Mouse (Mus musculus) testis, adult 2 months (tissue): ENCODE measurements around the gene Cib3. TPM values are rescaled to one million over a fixed set of nuclear protein-coding genes. Genes with fewer than 3 reads are reported as not detected.

ENCODE experiments used
- H3K27ac ChIP-seq: fragments of 200-500 bp; 2 replicates; pipeline ENCODE4 v1.5.1; 2012; ENCODE audit warnings: low read depth, low read length; ENCODE audit not compliant: control insufficient read depth, insufficient read depth
- H3K27me3 ChIP-seq: fragments of 200-500 bp; 2 replicates; pipeline ENCODE4 v1.6.1; 2012; ENCODE audit warnings: mild to moderate bottlenecking, low read length, moderate library complexity; ENCODE audit not compliant: control insufficient read depth, insufficient read depth
- H3K36me3 ChIP-seq: fragments of 200-500 bp; 2 replicates; pipeline ENCODE4 v1.6.1; 2012; ENCODE audit warnings: mild to moderate bottlenecking, low read length; ENCODE audit not compliant: control insufficient read depth, insufficient read depth
- H3K4me1 ChIP-seq: fragments of 200-500 bp; 2 replicates; pipeline ENCODE4 v1.6.1; 2012; ENCODE audit warnings: low read length; ENCODE audit not compliant: control insufficient read depth, insufficient read depth
- H3K4me3 ChIP-seq: fragments of 200-500 bp; 2 replicates; pipeline ENCODE4 v1.5.1; 2012; ENCODE audit warnings: low read depth, mild to moderate bottlenecking, low read length, moderate library complexity, mixed read lengths; ENCODE audit not compliant: control insufficient read depth
- CTCF ChIP-seq: fragments of 200-500 bp; IDR thresholded peaks from 2 replicates; pipeline ENCODE4 v1.5.1; 2012; ENCODE audit warnings: low read depth, mild to moderate bottlenecking, inconsistent platforms, low read length, moderate library complexity; ENCODE audit not compliant: control insufficient read depth, insufficient read depth, insufficient replicate concordance
- POLR2A ChIP-seq: fragments of 200-500 bp; IDR thresholded peaks from 2 replicates; pipeline ENCODE4 v1.6.1; 2012; ENCODE audit warnings: low read depth, mild to moderate bottlenecking, inconsistent platforms, low read length, moderate library complexity; ENCODE audit not compliant: control insufficient read depth
- polyA plus RNA-seq: library from polyadenylated mRNA; depleted of rRNA; stranded (reverse); fragments of >200 nt; gene quantifications from 2 replicates; pipeline ENCODE4 v1.2.3, GENCODE M21; 2012

The Cib3 gene
- polyA plus RNA-seq, 1 experiment = 0.05 TPM

DNA sequence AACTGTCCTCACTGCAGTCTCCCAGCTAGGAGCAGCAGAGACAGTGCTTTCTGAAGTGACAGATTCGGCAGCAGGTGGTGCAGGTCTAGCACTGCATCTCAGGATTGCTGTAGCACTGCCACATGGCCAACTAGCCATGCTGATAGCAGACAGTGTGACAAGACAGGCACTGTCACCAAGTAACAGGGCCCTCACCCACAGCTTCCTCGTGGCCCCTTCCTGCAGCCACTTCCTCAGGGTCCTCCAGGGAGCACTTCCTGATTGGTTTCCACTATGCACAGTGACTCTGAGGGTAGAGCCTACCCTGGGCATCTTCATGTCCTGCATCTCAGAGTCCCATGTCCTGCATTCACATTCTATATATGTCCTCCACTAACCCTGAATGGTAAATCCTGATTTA is 32.0 kb upstream of the Cib3 start:
- no peak for TF ChIP-seq CTCF
- no peak for TF ChIP-seq POLR2A
- Histone ChIP-seq H3K27me3 (no peaks in the 10 kb centered on the region), H3K36me3 (peaks cover 3% of the 10 kb centered on the region), H3K27ac (no peak overlapping the region), H3K4me3 (no peak overlapping the region), H3K4me1 (peaks cover 5% of the 10 kb centered on the region)

DNA sequence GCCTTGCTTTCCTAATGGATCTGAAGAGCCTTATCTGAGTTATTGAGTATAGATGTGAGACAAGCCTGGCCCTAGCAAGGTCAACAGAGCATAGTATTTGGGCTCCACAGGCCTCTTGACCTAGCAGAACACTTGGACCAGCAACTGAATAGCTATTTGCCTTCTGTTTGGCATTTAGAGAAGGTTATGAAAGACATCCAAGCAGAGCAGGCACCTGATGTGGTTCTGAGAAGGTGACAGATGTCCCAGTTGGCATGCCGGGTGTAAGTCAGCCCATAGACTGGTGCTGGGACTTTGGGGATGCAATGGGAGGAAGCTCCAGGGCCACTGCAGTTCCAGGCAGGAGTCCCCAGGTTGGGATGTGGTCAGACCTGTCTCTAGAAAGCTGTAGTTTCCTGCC is 29.6 kb upstream of the Cib3 start:
- TF ChIP-seq POLR2A (no peak), CTCF (no peak)
- Histone ChIP-seq H3K4me1 (peaks cover 5% of the 10 kb centered on the region), H3K27me3 (no peaks in the 10 kb centered on the region), H3K4me3 (peak overlapping the region; percentile 83; the same call in 1 of the 2 replicates), H3K36me3 (peaks cover 3% of the 10 kb centered on the region), H3K27ac (no peak overlapping the region)

DNA sequence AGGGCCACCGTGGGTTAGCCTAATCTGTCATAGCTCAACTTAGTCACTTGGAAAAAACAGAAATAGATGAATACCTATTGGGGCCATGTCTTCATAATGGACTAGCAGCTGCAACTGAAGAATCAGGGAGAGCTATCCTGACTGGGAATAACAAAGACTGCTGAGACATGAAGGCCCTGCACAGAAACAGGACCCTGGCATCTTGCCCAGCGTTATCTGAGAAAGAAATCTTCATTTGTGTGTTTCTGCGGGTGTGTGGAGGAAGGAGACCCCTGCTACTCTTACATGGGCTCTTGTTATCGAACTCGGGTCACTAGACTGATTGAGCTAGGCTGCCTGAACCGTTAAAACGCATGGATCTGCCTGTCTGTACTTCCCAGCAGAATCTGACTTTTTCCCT is 28.3 kb upstream of the Cib3 start:
- no peak for TF ChIP-seq CTCF
- TF ChIP-seq POLR2A = no peak
- peak overlapping the region; percentile 83 for H3K4me3 ChIP-seq
- no peak overlapping the region for H3K27ac ChIP-seq

DNA sequence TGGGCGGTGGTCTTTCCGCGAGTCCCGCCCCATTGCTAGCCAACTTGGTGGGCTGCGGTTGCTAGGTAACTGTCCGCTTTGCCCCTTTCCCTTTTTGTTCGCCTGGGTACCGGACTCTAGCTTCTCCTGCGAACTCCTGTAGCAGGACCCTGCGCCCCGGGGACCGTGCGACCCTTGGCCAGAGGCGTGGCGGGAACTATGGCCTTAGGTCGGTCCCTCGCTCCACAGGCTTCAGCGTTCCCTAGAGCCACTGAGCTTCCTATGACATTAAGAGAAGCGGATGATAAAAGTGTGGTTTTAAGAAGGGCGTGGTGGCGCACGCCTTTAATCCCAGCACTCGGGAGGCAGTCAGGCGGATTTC is 27.7 kb upstream of the Cib3 start:
- Histone ChIP-seq H3K36me3 (peaks cover 3% of the 10 kb centered on the region), H3K4me3 (peak overlapping the region; percentile 83), H3K4me1 (peaks cover 5% of the 10 kb centered on the region), H3K27ac (peak overlapping the region; percentile 86), H3K27me3 (no peaks in the 10 kb centered on the region)
- TF ChIP-seq POLR2A = no peak
- TF ChIP-seq CTCF = no peak

More for the DNA sequence above, 28.3 kb upstream of the Cib3 start:
- Histone ChIP-seq H3K36me3 (peaks cover 3% of the 10 kb centered on the region), H3K4me1 (peaks cover 5% of the 10 kb centered on the region), H3K27me3 (no peaks in the 10 kb centered on the region)

DNA sequence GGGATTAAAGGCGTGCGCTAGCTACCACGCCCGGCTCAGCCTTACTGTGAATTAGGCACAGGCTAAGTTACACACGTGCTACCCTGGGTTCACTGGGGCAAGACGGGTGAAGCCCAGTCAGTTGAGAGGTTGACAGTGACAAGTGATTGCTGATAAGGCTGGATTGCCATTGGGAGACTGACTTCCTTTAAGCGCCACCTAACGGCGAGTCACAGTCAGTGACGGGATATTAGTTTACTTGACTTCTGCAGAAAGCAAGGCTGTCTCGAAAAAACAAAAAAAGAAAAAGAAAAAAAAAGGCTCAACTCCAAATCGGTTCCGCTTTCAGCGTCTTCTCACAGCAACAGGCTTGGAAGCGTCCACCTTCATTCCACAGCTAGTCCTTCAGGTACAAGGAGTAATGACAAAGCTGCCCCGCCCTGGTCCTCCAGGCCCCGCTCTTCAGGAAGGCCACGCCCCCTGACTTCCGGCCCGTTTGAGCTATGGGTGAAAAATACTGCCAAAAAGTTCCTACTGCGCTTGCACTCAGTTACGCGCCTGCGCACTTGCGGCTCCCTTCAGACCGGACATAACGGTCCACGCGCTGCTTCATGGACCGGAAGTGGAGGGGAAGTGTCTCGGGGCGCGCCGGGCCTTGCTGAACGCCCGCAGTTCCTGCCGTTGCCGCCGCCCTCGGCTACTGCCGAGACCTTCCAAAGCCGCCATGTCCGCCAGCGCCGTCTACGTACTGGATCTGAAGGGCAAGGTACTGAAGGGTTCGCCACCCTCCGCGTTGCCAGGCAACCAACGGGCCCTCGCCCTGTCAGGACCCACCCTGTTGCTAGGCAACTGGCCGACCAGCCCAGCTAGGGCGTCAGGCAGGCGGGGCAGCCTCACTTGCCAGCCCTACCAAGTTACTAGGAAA is 27.1 kb upstream of the Cib3 start, which contains the start of gene Ap1m1:
TSS of gene Ap1m1 (plus strand) at position 520 of the 904 bp plus-strand sequence.
- H3K4me1 ChIP-seq = peaks cover 5% of the 10 kb centered on the region
- peaks cover 3% of the 10 kb centered on the region for H3K36me3 ChIP-seq
- peak within 1 kb of the TSS; percentile 86 for H3K27ac ChIP-seq
- H3K4me3 ChIP-seq = peak within 1 kb of the TSS; percentile 83
- no peaks in the 10 kb centered on the region for H3K27me3 ChIP-seq
- TF ChIP-seq CTCF (peak; percentile 65), POLR2A (peak; percentile 76)

DNA sequence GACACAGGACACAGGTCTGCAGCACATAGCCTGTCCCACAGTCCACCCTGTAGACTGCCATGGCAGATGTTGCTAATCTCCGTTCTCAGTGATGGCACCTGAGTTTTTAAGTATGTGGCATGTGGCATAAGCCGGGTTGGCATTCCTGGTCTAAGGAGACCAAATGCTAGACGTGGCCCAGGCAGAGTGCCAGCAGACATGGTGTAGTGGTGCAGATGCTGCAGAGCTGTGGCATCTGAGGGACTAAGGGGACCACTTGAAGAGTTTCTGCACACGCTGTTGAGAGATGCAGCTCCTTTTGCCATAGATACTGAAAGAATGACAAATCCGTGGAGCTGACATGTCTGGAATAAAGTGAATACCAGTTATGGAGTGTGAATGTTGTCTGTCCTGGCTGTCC is 10.0 kb upstream of the Cib3 start:
- Histone ChIP-seq H3K4me3 (no peak overlapping the region), H3K27me3 (no peaks in the 10 kb centered on the region), H3K36me3 (0 out of 2 replicates have a peak, but pooled peaks cover 1% of the 10 kb centered on the region), H3K27ac (no peak overlapping the region), H3K4me1 (no peaks in the 10 kb centered on the region; the same call in 1 of the 2 replicates)
- TF ChIP-seq POLR2A (no peak), CTCF (no peak)

DNA sequence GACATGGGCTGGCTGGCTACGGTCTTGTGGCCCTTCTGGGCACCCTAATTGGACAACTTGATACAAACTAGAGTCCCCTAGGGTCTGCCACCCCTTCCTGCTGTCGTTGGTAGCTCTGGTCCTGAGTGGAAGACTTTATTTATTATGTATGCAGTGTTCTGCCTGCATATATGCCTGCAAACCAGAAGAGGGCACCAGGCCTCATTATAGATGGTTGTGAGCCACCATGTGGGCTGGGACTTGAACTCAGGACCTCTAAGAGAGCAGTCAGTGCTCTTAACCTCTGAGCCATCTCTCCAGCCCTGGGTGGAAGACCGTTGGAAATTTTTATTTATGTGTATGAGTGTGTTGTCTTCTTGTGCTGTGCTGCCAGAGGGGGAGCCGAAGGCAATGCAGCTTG is 8.1 kb upstream of the Cib3 start:
- 0 out of 2 replicates have a peak, but pooled peaks cover 1% of the 10 kb centered on the region for H3K36me3 ChIP-seq
- H3K27ac ChIP-seq = no peak overlapping the region
- H3K4me3 ChIP-seq = peak overlapping the region; percentile 97; the same call in 1 of the 2 replicates
- H3K4me1 ChIP-seq = no peaks in the 10 kb centered on the region; the same call in 1 of the 2 replicates
- TF ChIP-seq POLR2A = no peak
- no peak for TF ChIP-seq CTCF
- H3K27me3 ChIP-seq = no peaks in the 10 kb centered on the region
